Mouse (Mus musculus): ENCODE measurements at regions not wholly inside any gene's neighbourhood (a gene's known extent, or its start where the extent isn't known, plus 50 kb on each side); places are given as distances from the start of the nearest gene placed in this dataset.
"Not testable (repeated sequence)": the region's sequence is repeated elsewhere in the genome, so short reads cannot be mapped to it uniquely, and the experiment has no call there.

- H3K27ac ChIP-seq (replicated peaks; ENCODE audit: low read depth, low read length) = no peak overlapping the region
- H3K4me1 ChIP-seq (ENCODE audit: control insufficient read depth, insufficient read depth, insufficient read length, low read length) = no peaks in the 10 kb centered on the region
- no peak overlapping the region for H3K4me3 ChIP-seq (ENCODE audit: insufficient read depth, low read depth, low read length)
Observed at GRCm38 (mm10) chr3:133685393-133685792, 140.5 kb upstream of the Tet2 start.

- no peak overlapping the region for H3K27ac ChIP-seq (replicated peaks; ENCODE audit: low read depth, low read length)
- no peaks in the 10 kb centered on the region for H3K4me1 ChIP-seq (ENCODE audit: control insufficient read depth, insufficient read depth, insufficient read length, low read length)
- no peak overlapping the region for H3K4me3 ChIP-seq (ENCODE audit: insufficient read depth, low read depth, low read length)
Observed at GRCm38 (mm10) chr3:133694057-133694456, 149.1 kb upstream of the Tet2 start.

GRCm38 (mm10) chr3:133696122-133696521 lies 151.2 kb upstream of the Tet2 start:
- no peak overlapping the region for H3K27ac ChIP-seq (replicated peaks; ENCODE audit: low read depth, low read length)
- no peak overlapping the region for H3K4me3 ChIP-seq (ENCODE audit: insufficient read depth, low read depth, low read length)
- H3K4me1 ChIP-seq (ENCODE audit: control insufficient read depth, insufficient read depth, insufficient read length, low read length) = no peaks in the 10 kb centered on the region; the same call in 1 of the 2 replicates

- H3K27ac ChIP-seq (replicated peaks; ENCODE audit: low read depth, low read length); H3K4me1 ChIP-seq (ENCODE audit: control insufficient read depth, insufficient read depth, insufficient read length, low read length); H3K4me3 ChIP-seq (ENCODE audit: insufficient read depth, low read depth, low read length): not testable (repeated sequence)
Observed at GRCm38 (mm10) chr3:133704849-133705248, 159.9 kb upstream of the Tet2 start.

GRCm38 (mm10) chr3:133711518-133711917 lies 166.6 kb upstream of the Tet2 start:
- Histone ChIP-seq H3K4me3 (ENCODE audit: insufficient read depth, low read depth, low read length) (no peak overlapping the region), H3K4me1 (ENCODE audit: control insufficient read depth, insufficient read depth, insufficient read length, low read length) (no peaks in the 10 kb centered on the region), H3K27ac (replicated peaks; ENCODE audit: low read depth, low read length) (no peak overlapping the region)

GRCm38 (mm10) chr3:133722550-133723290 lies 177.8 kb upstream of the Tet2 start:
- H3K4me1 ChIP-seq (ENCODE audit: control insufficient read depth, insufficient read depth, insufficient read length, low read length) = no peaks in the 10 kb centered on the region
- no peak overlapping the region for H3K4me3 ChIP-seq (ENCODE audit: insufficient read depth, low read depth, low read length)
- H3K27ac ChIP-seq (replicated peaks; ENCODE audit: low read depth, low read length) = no peak overlapping the region

- Histone ChIP-seq H3K4me3 (ENCODE audit: insufficient read depth, low read depth, low read length) (no peak overlapping the region), H3K27ac (replicated peaks; ENCODE audit: low read depth, low read length) (no peak overlapping the region), H3K4me1 (ENCODE audit: control insufficient read depth, insufficient read depth, insufficient read length, low read length) (no peaks in the 10 kb centered on the region)
Observed at GRCm38 (mm10) chr3:133726831-133727230, 181.9 kb upstream of the Tet2 start.

GRCm38 (mm10) chr3:133735603-133736002 lies 190.7 kb upstream of the Tet2 start:
- H3K4me3 ChIP-seq (ENCODE audit: insufficient read depth, low read depth, low read length) = no peak overlapping the region
- H3K27ac ChIP-seq (replicated peaks; ENCODE audit: low read depth, low read length) = no peak overlapping the region
- H3K4me1 ChIP-seq (ENCODE audit: control insufficient read depth, insufficient read depth, insufficient read length, low read length) = no peaks in the 10 kb centered on the region

- no peak overlapping the region for H3K4me3 ChIP-seq (ENCODE audit: insufficient read depth, low read depth, low read length)
- H3K4me1 ChIP-seq (ENCODE audit: control insufficient read depth, insufficient read depth, insufficient read length, low read length) = no peaks in the 10 kb centered on the region
- no peak overlapping the region for H3K27ac ChIP-seq (replicated peaks; ENCODE audit: low read depth, low read length)
Observed at GRCm38 (mm10) chr3:133738936-133739335, 194.0 kb upstream of the Tet2 start.

- Histone ChIP-seq H3K4me3 (ENCODE audit: insufficient read depth, low read depth, low read length) (no peak overlapping the region), H3K4me1 (ENCODE audit: control insufficient read depth, insufficient read depth, insufficient read length, low read length) (no peaks in the 10 kb centered on the region), H3K27ac (replicated peaks; ENCODE audit: low read depth, low read length) (no peak overlapping the region)
Observed at GRCm38 (mm10) chr3:133744552-133745118, 199.7 kb upstream of the Tet2 start.

- no peak overlapping the region for H3K27ac ChIP-seq (replicated peaks; ENCODE audit: low read depth, low read length)
Observed at GRCm38 (mm10) chr3:133748756-133749737, 204.1 kb upstream of the Tet2 start.

GRCm38 (mm10) chr3:133750061-133750460 lies 205.1 kb upstream of the Tet2 start:
- Histone ChIP-seq H3K4me1 (ENCODE audit: control insufficient read depth, insufficient read depth, insufficient read length, low read length) (peaks cover 5% of the 10 kb centered on the region; the same call in 1 of the 2 replicates), H3K27ac (replicated peaks; ENCODE audit: low read depth, low read length) (no peak overlapping the region), H3K4me3 (ENCODE audit: insufficient read depth, low read depth, low read length) (no peak overlapping the region)

More at GRCm38 (mm10) chr3:133748756-133749737, 204.1 kb upstream of the Tet2 start:
- H3K4me3 ChIP-seq (ENCODE audit: insufficient read depth, low read depth, low read length) = no peak overlapping the region
- no peaks in the 10 kb centered on the region; the same call in 1 of the 2 replicates for H3K4me1 ChIP-seq (ENCODE audit: control insufficient read depth, insufficient read depth, insufficient read length, low read length)

- H3K4me3 ChIP-seq (ENCODE audit: insufficient read depth, low read depth, low read length) = no peak overlapping the region
- H3K27ac ChIP-seq (replicated peaks; ENCODE audit: low read depth, low read length) = no peak overlapping the region
- peaks cover 6% of the 10 kb centered on the region; the same call in 1 of the 2 replicates for H3K4me1 ChIP-seq (ENCODE audit: control insufficient read depth, insufficient read depth, insufficient read length, low read length)
Observed at GRCm38 (mm10) chr3:133750606-133751005, 205.7 kb upstream of the Tet2 start.

GRCm38 (mm10) chr3:133751011-133751410 lies 206.1 kb upstream of the Tet2 start:
- Histone ChIP-seq H3K4me1 (ENCODE audit: control insufficient read depth, insufficient read depth, insufficient read length, low read length) (peaks cover 6% of the 10 kb centered on the region; the same call in 1 of the 2 replicates), H3K27ac (replicated peaks; ENCODE audit: low read depth, low read length) (no peak overlapping the region), H3K4me3 (ENCODE audit: insufficient read depth, low read depth, low read length) (no peak overlapping the region)

GRCm38 (mm10) chr3:133751565-133751964 lies 206.6 kb upstream of the Tet2 start:
- no peak overlapping the region for H3K27ac ChIP-seq (replicated peaks; ENCODE audit: low read depth, low read length)
- H3K4me1 ChIP-seq (ENCODE audit: control insufficient read depth, insufficient read depth, insufficient read length, low read length) = peaks cover 6% of the 10 kb centered on the region; the same call in 1 of the 2 replicates
- H3K4me3 ChIP-seq (ENCODE audit: insufficient read depth, low read depth, low read length) = no peak overlapping the region

All from brown adipose tissue, adult 24 weeks (tissue).